Mouse (Mus musculus): ENCODE results near the gene Abcd3.

- TF ChIP-seq CTCF (IDR thresholded peaks at IDR 0.05; ENCODE audit: low read depth) = no peak
- no peak for TF ChIP-seq EP300 (IDR thresholded peaks at IDR 0.05; ENCODE audit: low read depth)
Measured at GRCm38 (mm10) chr3:121712222-121712621, 102.9 kb downstream of the Abcd3 start.
